Mouse (Mus musculus): ENCODE measurements at regions not wholly inside any gene's neighbourhood (a gene's known extent, or its start where the extent isn't known, plus 50 kb on each side); places are given as distances from the start of the nearest gene placed in this dataset.

- no peak for DNase-seq (ENCODE audit: low read depth, low spot score)
Measured at GRCm38 (mm10) chr8:15271793-15272587, 226.1 kb upstream of the BB014433 start.

GRCm38 (mm10) chr8:15270290-15270689 is 224.4 kb upstream of the BB014433 start:
- DNase-seq (ENCODE audit: low read depth, low spot score), result peak; percentile 65

DNA sequence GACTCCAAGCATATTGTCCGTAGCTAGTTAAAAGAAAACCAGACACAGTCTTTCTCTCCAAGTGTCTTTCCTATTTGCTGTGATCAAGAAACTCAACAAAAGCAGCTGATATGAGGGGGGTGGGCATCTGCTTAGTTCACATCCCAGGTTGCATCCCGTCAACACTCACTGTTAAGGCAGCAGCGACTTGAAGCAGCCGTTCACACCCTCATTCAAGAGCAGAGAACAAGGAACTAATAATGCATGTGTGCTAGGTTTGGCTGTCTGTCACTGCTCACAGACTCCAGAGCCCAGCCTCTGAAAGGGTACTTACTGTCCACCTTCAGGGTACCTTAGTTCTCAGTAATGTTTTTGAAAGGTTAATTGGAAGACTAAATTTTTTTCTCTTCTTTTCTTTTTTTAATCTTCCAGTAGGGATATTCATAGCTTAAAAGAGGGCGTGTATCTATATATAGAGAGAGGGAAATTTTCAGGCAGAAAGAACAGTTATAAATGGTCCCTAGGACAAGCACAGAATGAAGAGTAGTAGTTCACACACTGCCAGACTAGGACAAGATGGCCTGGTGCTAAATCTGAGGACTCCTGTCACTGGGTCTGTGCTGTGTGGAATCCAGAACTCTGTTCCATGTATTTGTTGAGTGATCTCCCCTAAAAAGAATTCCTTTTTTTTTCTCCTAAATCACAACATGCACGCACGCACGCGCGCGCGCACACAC is 199.1 kb upstream of the BB014433 start:
- no peak for DNase-seq (ENCODE audit: low read depth, low spot score)

- no peak for DNase-seq (ENCODE audit: low read depth, low spot score)
Measured at GRCm38 (mm10) chr8:15235410-15235809, 189.5 kb upstream of the BB014433 start.

GRCm38 (mm10) chr8:15233241-15233640 is 187.4 kb upstream of the BB014433 start:
- DNase-seq (ENCODE audit: low read depth, low spot score), result no peak

- no peak for DNase-seq (ENCODE audit: low read depth, low spot score)
Measured at GRCm38 (mm10) chr8:15230217-15230616, 184.3 kb upstream of the BB014433 start.

- DNase-seq (ENCODE audit: low read depth, low spot score), result peak; percentile 49
Measured at GRCm38 (mm10) chr8:15221211-15221912, 175.5 kb upstream of the BB014433 start.

- no peak for DNase-seq (ENCODE audit: low read depth, low spot score)
Measured at GRCm38 (mm10) chr8:15209856-15210521, 164.1 kb upstream of the BB014433 start.

GRCm38 (mm10) chr8:15201556-15201955 is 155.7 kb upstream of the BB014433 start:
- no peak for DNase-seq (ENCODE audit: low read depth, low spot score)

- DNase-seq (ENCODE audit: low read depth, low spot score), result no peak
Measured at GRCm38 (mm10) chr8:15190708-15191107, 144.8 kb upstream of the BB014433 start.

- DNase-seq (ENCODE audit: low read depth, low spot score), result no peak
Measured at GRCm38 (mm10) chr8:15189079-15189612, 143.3 kb upstream of the BB014433 start.

Measured in R1 (cell line).